Mouse (Mus musculus) common myeloid progenitor, adult 5-6 weeks (primary cell): ENCODE results near the gene Nemf. TPM values are rescaled to one million over a fixed set of nuclear protein-coding genes. Genes with fewer than 3 reads are reported as not detected.
"Not testable (repeated sequence)": the region's sequence is repeated elsewhere in the genome, so short reads cannot be mapped to it uniquely, and the experiment has no call there.

Experiments used
- ATAC-seq: replicated peaks from 2 replicates; pipeline ENCODE4 v1.8.0; 2016; ENCODE audit warnings: low read depth, mild to moderate bottlenecking, moderate TSS enrichment, inconsistent platforms; ENCODE audit not compliant: poor library complexity, severe bottlenecking
- total RNA-seq: library from RNA; stranded (forward); fragments of 200-1000, 187-1606 nt; gene quantifications from 2 replicates; pipeline ENCODE4 v1.2.3, GENCODE M21; 2017

Gene Nemf
- 126 and 136 TPM in 2 replicates for total RNA-seq

GRCm38 (mm10) chr12:69356546-69357299, at the start of gene Nemf:
TSS of gene Nemf (minus strand) at chr12:69357165.
- ATAC-seq, result peak; percentile 66

GRCm38 (mm10) chr12:69402594-69403167, 45.7 kb upstream of the Nemf start:
- no peak for ATAC-seq

GRCm38 (mm10) chr12:69402100-69402499, 45.1 kb upstream of the Nemf start:
- no peak for ATAC-seq

- peak; percentile 84 for ATAC-seq
These were observed 43.9 kb upstream of the Nemf start for GRCm38 (mm10) chr12:69400871-69401286.

- no peak for ATAC-seq
These were observed 43.4 kb upstream of the Nemf start for GRCm38 (mm10) chr12:69400367-69400766.

- ATAC-seq, result no peak
These were observed 37.5 kb upstream of the Nemf start for GRCm38 (mm10) chr12:69394456-69394855.

- ATAC-seq, result no peak
These were observed 36.1 kb upstream of the Nemf start for GRCm38 (mm10) chr12:69393076-69393475.

- no peak for ATAC-seq
These were observed 33.2 kb upstream of the Nemf start for GRCm38 (mm10) chr12:69390000-69390698.

GRCm38 (mm10) chr12:69389273-69389938, 32.4 kb upstream of the Nemf start:
- ATAC-seq, result no peak

GRCm38 (mm10) chr12:69388321-69388869, 31.4 kb upstream of the Nemf start:
- ATAC-seq, result no peak

GRCm38 (mm10) chr12:69386281-69386732, 29.3 kb upstream of the Nemf start:
- not testable (repeated sequence) for ATAC-seq

GRCm38 (mm10) chr12:69385542-69386280, 28.7 kb upstream of the Nemf start:
- ATAC-seq, result peak; percentile 53; the same call in 1 of the 2 replicates

GRCm38 (mm10) chr12:69384606-69385005, 27.6 kb upstream of the Nemf start:
- no peak for ATAC-seq

GRCm38 (mm10) chr12:69382880-69383279, 25.9 kb upstream of the Nemf start:
- no peak for ATAC-seq

GRCm38 (mm10) chr12:69378558-69379454, 21.8 kb upstream of the Nemf start:
- no peak for ATAC-seq

GRCm38 (mm10) chr12:69377636-69378035, 20.7 kb upstream of the Nemf start:
- not testable (repeated sequence) for ATAC-seq

- ATAC-seq, result no peak
These were observed 20.2 kb upstream of the Nemf start for GRCm38 (mm10) chr12:69377188-69377587.

- ATAC-seq, result no peak
These were observed 19.2 kb upstream of the Nemf start for GRCm38 (mm10) chr12:69376132-69376531.
